Mouse (Mus musculus) heart, embryonic 13.5 days (tissue): Measurements from ENCODE around the gene Slc19a3. TPM values are rescaled to one million over a fixed set of nuclear protein-coding genes. Genes with fewer than 3 reads are reported as not detected.

Experiments
- ATAC-seq: fragments of 200-750 bp; cut with Nextera tagmentation; 2 replicates; pipeline ENCODE4 v1.8.0; 2017; ENCODE audit warnings: moderate TSS enrichment; ENCODE audit not compliant: insufficient number of reproducible peaks, low FRiP score, low TSS enrichment; ENCODE audit errors: extremely low read depth
- H3K27ac ChIP-seq: fragments of 300-500 bp; sonication (generic); replicated peaks from 2 replicates; pipeline ENCODE4 v1.5.1; 2015; ENCODE audit warnings: moderate library complexity, mild to moderate bottlenecking, inconsistent platforms
- H3K27me3 ChIP-seq: fragments of 300-500 bp; sonication (generic); replicated peaks from 2 replicates; pipeline ENCODE4 v1.6.1; 2015; ENCODE audit warnings: mild to moderate bottlenecking, inconsistent platforms
- H3K36me3 ChIP-seq: fragments of 300-500 bp; sonication (generic); 2 replicates; pipeline ENCODE4 v1.6.1; 2015; ENCODE audit warnings: mild to moderate bottlenecking, inconsistent platforms
- H3K4me1 ChIP-seq: fragments of 300-500 bp; sonication (generic); 2 replicates; pipeline ENCODE4 v1.6.1; 2015; ENCODE audit warnings: inconsistent platforms
- H3K4me2 ChIP-seq: fragments of 300-500 bp; sonication (generic); 2 replicates; pipeline ENCODE4 v1.6.1; 2015; ENCODE audit warnings: inconsistent platforms, mild to moderate bottlenecking, moderate library complexity
- H3K4me3 ChIP-seq: fragments of 300-500 bp; sonication (generic); 2 replicates; pipeline ENCODE4 v1.5.1; 2015; ENCODE audit warnings: moderate library complexity, mild to moderate bottlenecking, inconsistent platforms
- H3K9ac ChIP-seq: fragments of 300-500 bp; sonication (generic); 2 replicates; pipeline ENCODE4 v1.6.1; 2015; ENCODE audit warnings: inconsistent platforms, mild to moderate bottlenecking, moderate library complexity
- H3K9me3 ChIP-seq: fragments of 300-500 bp; sonication (generic); 2 replicates; pipeline ENCODE4 v1.6.1; 2016; ENCODE audit warnings: inconsistent platforms
- WGBS: fragments of 180-500 bp; shearing (Covaris S2); methylation state at CpG from one replicate; pipeline ENCODE4 v1.1.7; 2015; ENCODE audit warnings: mixed read lengths; 5-methylcytosine and 5-hydroxymethylcytosine counted together
- polyA plus RNA-seq: library from polyadenylated mRNA; unstranded; fragments of >200 nt; fragmentation: Nextera tagmentation; extraction: Ambion mirVana; gene quantifications from 2 replicates; pipeline ENCODE4 v1.2.1, GENCODE M21; 2015

The Slc19a3 gene
- polyA plus RNA-seq, 1 experiment from 2014 or later: 1.6 TPM

- Histone ChIP-seq H3K36me3 (no peaks in the 10 kb centered on the region), H3K9me3 (no peaks in the 10 kb centered on the region), H3K27ac (no peak within 1 kb of the TSS), H3K27me3 (peaks cover 5% of the 10 kb centered on the region; the same call in 1 of the 2 replicates), H3K4me3 (no peak within 1 kb of the TSS), H3K9ac (no peak within 1 kb of the TSS), H3K4me1 (no peaks in the 10 kb centered on the region), H3K4me2 (no peak within 1 kb of the TSS)
- no peak for ATAC-seq
- 84% methylated on average over 5 of the region's 5 CpGs for WGBS
Measured at GRCm38 (mm10) chr1:83044882-83045427, 6.7 kb upstream of the Slc19a3 start, which contains the start of gene Gm47969. TSS of gene Gm47969 (plus strand) at chr1:83044932.

DNA sequence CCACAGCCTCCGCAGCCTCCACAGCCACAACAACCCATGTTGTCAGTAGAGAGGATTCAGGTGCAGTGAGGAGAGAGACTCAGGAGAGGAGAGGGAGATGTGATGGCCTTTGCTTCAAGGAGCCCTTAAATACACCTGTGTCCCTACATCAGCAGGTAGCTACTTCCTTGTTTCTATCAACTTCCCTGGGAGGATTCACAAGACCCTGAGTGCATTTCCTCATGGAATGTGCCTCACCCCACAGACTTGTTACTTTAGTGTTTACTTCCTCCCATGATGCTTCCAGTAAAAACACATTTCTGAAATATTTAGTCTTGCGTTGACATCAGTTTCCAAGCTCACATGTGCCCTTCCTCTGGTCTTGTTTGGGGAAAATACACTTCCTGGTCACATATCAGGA is 4.1 kb upstream of the Slc19a3 start, which contains the start of gene Krtap28-10:
TSS of gene Krtap28-10 (minus strand) at position 101 of the 400 bp plus-strand sequence.
- H3K36me3 ChIP-seq: no peaks in the 10 kb centered on the region
- no peak within 1 kb of the TSS for H3K4me3 ChIP-seq
- H3K27me3 ChIP-seq: peaks cover 5% of the 10 kb centered on the region; the same call in 1 of the 2 replicates
- no peak within 1 kb of the TSS for H3K9ac ChIP-seq
- no peak for ATAC-seq
- no peaks in the 10 kb centered on the region for H3K9me3 ChIP-seq
- peaks cover 8% of the 10 kb centered on the region; the same call in 1 of the 2 replicates for H3K4me1 ChIP-seq
- WGBS: 78% methylated on average over 2 of the region's 2 CpGs
- H3K4me2 ChIP-seq: no peak within 1 kb of the TSS
- H3K27ac ChIP-seq: no peak within 1 kb of the TSS

DNA sequence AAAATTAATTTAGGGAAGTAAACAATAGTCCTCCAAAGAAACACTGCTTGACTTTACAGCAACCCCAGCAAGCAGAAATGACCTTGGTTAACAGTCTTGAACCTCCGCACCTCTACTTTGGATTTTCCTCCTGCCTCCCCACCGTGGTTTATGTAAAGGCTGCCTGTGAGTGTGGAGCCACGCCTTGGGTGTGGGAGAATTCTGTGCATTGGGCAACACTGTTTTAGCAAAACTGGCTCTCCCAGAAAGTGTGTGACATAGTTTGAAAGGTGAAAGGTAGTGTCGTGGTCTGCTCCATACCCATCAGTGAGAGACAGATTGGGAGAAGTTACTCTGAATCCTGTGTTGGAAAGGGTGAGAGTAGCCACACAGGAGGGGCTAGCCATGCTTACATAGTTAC is 832 bp upstream of the Slc19a3 start:
- H3K4me1 ChIP-seq: peaks cover 8% of the 10 kb centered on the region; the same call in 1 of the 2 replicates
- H3K36me3 ChIP-seq: no peaks in the 10 kb centered on the region
- no peaks in the 10 kb centered on the region for H3K27me3 ChIP-seq
- no peak overlapping the region for H3K4me2 ChIP-seq
- no peak overlapping the region for H3K27ac ChIP-seq
- no peaks in the 10 kb centered on the region for H3K9me3 ChIP-seq
- H3K4me3 ChIP-seq: no peak overlapping the region
- no peak overlapping the region for H3K9ac ChIP-seq
- WGBS: 81% methylated on average over 4 of the region's 4 CpGs
- no peak for ATAC-seq

DNA sequence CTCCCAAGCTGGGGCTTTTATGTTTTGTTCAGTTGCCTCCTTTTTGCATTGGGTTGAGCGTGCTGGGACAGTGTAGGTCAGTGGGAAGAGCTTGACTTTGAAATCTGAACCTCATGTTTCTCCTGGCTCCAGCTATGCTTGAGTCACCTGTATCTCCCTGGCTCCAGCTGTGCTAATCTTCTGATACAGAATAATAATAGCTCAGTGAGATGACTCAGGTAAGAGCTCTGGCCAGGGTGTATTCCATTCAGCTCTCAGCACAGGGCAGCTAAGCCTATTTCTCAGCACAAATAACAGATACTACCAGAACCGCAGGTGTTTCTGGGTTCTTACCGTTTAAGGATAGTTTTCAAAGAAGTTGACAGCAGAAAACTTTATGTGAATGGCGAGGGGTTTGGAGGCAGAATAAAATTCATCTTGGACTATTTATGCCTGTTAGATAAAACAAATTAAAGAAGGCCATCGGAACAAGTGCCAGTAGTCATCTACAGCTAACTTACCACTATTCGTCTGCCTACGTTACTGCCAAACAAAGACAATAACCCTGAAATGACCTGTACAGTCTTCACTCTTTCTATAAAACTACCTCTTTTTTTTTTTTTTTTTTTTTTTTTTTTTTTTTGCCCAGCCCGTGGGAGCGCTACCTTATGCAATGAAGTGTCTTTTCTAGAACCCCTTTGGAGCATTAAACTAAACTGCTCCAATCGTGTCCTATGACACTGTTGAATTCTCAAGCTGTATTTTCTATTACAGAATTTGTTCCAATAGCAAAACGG is 1.2 kb downstream of the Slc19a3 start:
- peaks cover 8% of the 10 kb centered on the region; the same call in 1 of the 2 replicates for H3K4me1 ChIP-seq
- no peak overlapping the region for H3K27ac ChIP-seq
- H3K4me3 ChIP-seq: no peak overlapping the region
- no peak overlapping the region for H3K9ac ChIP-seq
- H3K36me3 ChIP-seq: no peaks in the 10 kb centered on the region
- WGBS: 72% methylated on average over 11 of the region's 11 CpGs
- no peaks in the 10 kb centered on the region for H3K9me3 ChIP-seq
- no peak for ATAC-seq
- no peaks in the 10 kb centered on the region for H3K27me3 ChIP-seq
- H3K4me2 ChIP-seq: peak overlapping the region; percentile 72

DNA sequence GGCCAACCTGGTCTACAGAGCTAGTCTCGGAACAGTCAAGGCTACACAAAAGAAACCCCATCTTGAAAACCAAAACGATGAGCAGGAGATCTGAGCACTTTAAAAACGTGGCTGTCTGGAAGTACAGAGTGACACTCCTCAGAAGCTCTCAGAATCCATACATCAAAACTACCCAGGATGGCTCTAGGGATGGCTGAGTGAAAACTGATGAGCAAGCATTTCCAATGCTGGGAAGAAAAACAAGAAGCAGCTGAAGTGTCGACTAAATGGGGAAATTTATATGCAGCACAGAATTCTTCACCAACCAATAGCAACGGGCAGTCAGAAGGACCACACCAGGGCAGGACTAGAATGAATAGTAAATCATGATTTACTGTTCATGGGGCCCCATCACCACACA is 3.7 kb downstream of the Slc19a3 start:
- ATAC-seq: no peak
- no peak overlapping the region for H3K4me3 ChIP-seq
- H3K4me1 ChIP-seq: peaks cover 8% of the 10 kb centered on the region; the same call in 1 of the 2 replicates
- 64% methylated on average over 5 of the region's 5 CpGs for WGBS
- no peak overlapping the region for H3K27ac ChIP-seq
- no peak overlapping the region for H3K9ac ChIP-seq
- no peak overlapping the region for H3K4me2 ChIP-seq
- H3K36me3 ChIP-seq: no peaks in the 10 kb centered on the region
- no peaks in the 10 kb centered on the region for H3K27me3 ChIP-seq
- no peaks in the 10 kb centered on the region for H3K9me3 ChIP-seq

- H3K27ac ChIP-seq: no peak overlapping the region
- no peak overlapping the region for H3K4me2 ChIP-seq
- WGBS: 85% methylated on average over 6 of the region's 6 CpGs
- peaks cover under 1% of the 10 kb centered on the region; the same call in 1 of the 2 replicates for H3K4me1 ChIP-seq
- no peaks in the 10 kb centered on the region for H3K9me3 ChIP-seq
- H3K4me3 ChIP-seq: no peak overlapping the region
- no peaks in the 10 kb centered on the region for H3K27me3 ChIP-seq
- no peak for ATAC-seq
- no peak overlapping the region for H3K9ac ChIP-seq
- H3K36me3 ChIP-seq: no peaks in the 10 kb centered on the region
Measured at GRCm38 (mm10) chr1:83032508-83032907, 5.7 kb downstream of the Slc19a3 start.

- 42% methylated on average over 1 of the region's 1 CpGs for WGBS
- no peak overlapping the region for H3K4me2 ChIP-seq
Measured at GRCm38 (mm10) chr1:83031950-83032349, 6.3 kb downstream of the Slc19a3 start.

GRCm38 (mm10) chr1:83016556-83016955 is 21.7 kb downstream of the Slc19a3 start:
- H3K9me3 ChIP-seq: no peaks in the 10 kb centered on the region
- no peaks in the 10 kb centered on the region for H3K27me3 ChIP-seq
- peaks cover 4% of the 10 kb centered on the region; the same call in 1 of the 2 replicates for H3K4me1 ChIP-seq
- WGBS: 57% methylated on average over 1 of the region's 1 CpGs
- H3K9ac ChIP-seq: no peak overlapping the region
- no peak overlapping the region for H3K4me2 ChIP-seq
- no peaks in the 10 kb centered on the region for H3K36me3 ChIP-seq
- no peak overlapping the region for H3K27ac ChIP-seq
- H3K4me3 ChIP-seq: no peak overlapping the region
- no peak for ATAC-seq

More at GRCm38 (mm10) chr1:83031950-83032349, 6.3 kb downstream of the Slc19a3 start:
- Histone ChIP-seq H3K4me3 (no peak overlapping the region), H3K27ac (no peak overlapping the region), H3K9ac (no peak overlapping the region), H3K27me3 (no peaks in the 10 kb centered on the region), H3K9me3 (no peaks in the 10 kb centered on the region), H3K4me1 (no peaks in the 10 kb centered on the region), H3K36me3 (no peaks in the 10 kb centered on the region)
- ATAC-seq: no peak

- no peak for ATAC-seq
- WGBS: 61% methylated on average over 10 of the region's 10 CpGs
Measured at GRCm38 (mm10) chr1:83015329-83015879, 22.8 kb downstream of the Slc19a3 start.

GRCm38 (mm10) chr1:83014477-83014876 is 23.8 kb downstream of the Slc19a3 start:
- Histone ChIP-seq H3K36me3 (no peaks in the 10 kb centered on the region), H3K4me2 (no peak overlapping the region), H3K4me3 (no peak overlapping the region), H3K4me1 (peaks cover 4% of the 10 kb centered on the region; the same call in 1 of the 2 replicates), H3K27me3 (no peaks in the 10 kb centered on the region), H3K9me3 (no peaks in the 10 kb centered on the region), H3K27ac (no peak overlapping the region), H3K9ac (no peak overlapping the region)
- WGBS: 85% methylated on average over 3 of the region's 3 CpGs
- ATAC-seq: no peak

More at GRCm38 (mm10) chr1:83015329-83015879, 22.8 kb downstream of the Slc19a3 start:
- H3K9ac ChIP-seq: no peak overlapping the region
- no peaks in the 10 kb centered on the region for H3K27me3 ChIP-seq
- H3K4me3 ChIP-seq: no peak overlapping the region
- H3K4me1 ChIP-seq: peaks cover 4% of the 10 kb centered on the region; the same call in 1 of the 2 replicates
- no peaks in the 10 kb centered on the region for H3K9me3 ChIP-seq
- H3K4me2 ChIP-seq: no peak overlapping the region
- no peak overlapping the region for H3K27ac ChIP-seq
- no peaks in the 10 kb centered on the region for H3K36me3 ChIP-seq

- Histone ChIP-seq H3K4me3 (no peak overlapping the region), H3K9me3 (no peaks in the 10 kb centered on the region), H3K4me1 (peaks cover 21% of the 10 kb centered on the region), H3K27ac (no peak overlapping the region), H3K36me3 (no peaks in the 10 kb centered on the region), H3K9ac (no peak overlapping the region), H3K27me3 (no peaks in the 10 kb centered on the region), H3K4me2 (no peak overlapping the region)
- WGBS: 68% methylated on average over 6 of the region's 6 CpGs
- ATAC-seq: no peak
Measured at GRCm38 (mm10) chr1:83007471-83007870, 30.8 kb downstream of the Slc19a3 start.
